Mouse (Mus musculus) liver, embryonic 14.5 days (tissue): ENCODE measurements at regions not wholly inside any gene's neighbourhood (a gene's known extent, or its start where the extent isn't known, plus 50 kb on each side); places are given as distances from the start of the nearest gene placed in this dataset.

Experiments
- ATAC-seq: fragments of 200-750 bp; cut with Nextera tagmentation; 2 replicates; pipeline ENCODE4 v1.8.0; 2017; ENCODE audit warnings: moderate number of reproducible peaks, mild to moderate bottlenecking, moderate library complexity; ENCODE audit not compliant: insufficient read depth
- DNase-seq, 3 experiments: peaks; one replicate each; pipeline ENCODE4 v3.0.0-alpha.2; 2012 to 2013; ENCODE audit warnings: low read depth in 3 of 3, low spot score in 3 of 3
- H3K27ac ChIP-seq: fragments of 300-500 bp; sonication (generic); 2 replicates; pipeline ENCODE4 v1.5.1; 2014; ENCODE audit warnings: moderate library complexity, mild to moderate bottlenecking, control low read depth, inconsistent platforms
- H3K27me3 ChIP-seq: fragments of 300-500 bp; sonication (generic); 2 replicates; pipeline ENCODE4 v1.6.1; 2014; ENCODE audit warnings: mild to moderate bottlenecking, low read length, moderate library complexity; ENCODE audit not compliant: control insufficient read depth, insufficient read depth
- H3K36me3 ChIP-seq: fragments of 300-500 bp; sonication (generic); replicated peaks from 2 replicates; pipeline ENCODE4 v1.6.1; 2014; ENCODE audit warnings: low read depth; ENCODE audit not compliant: control insufficient read depth, insufficient read depth
- H3K4me1 ChIP-seq, 2 experiments: fragments of 200-500 bp in 1 of 2; fragments of 300-500 bp in 1 of 2; sonication (generic) in 1 of 2; replicated peaks; 2 replicates each; pipeline ENCODE4 v1.6.1; 2012 to 2014; ENCODE audit warnings: antibody characterized with exemption in 1 of 2, inconsistent platforms in 1 of 2, low read length in 1 of 2; ENCODE audit not compliant: control insufficient read depth in 2 of 2, insufficient read depth in 2 of 2
- H3K4me2 ChIP-seq: fragments of 300-500 bp; sonication (generic); 2 replicates; pipeline ENCODE4 v1.6.1; 2014; ENCODE audit warnings: low read depth, mild to moderate bottlenecking, control low read depth, moderate library complexity
- H3K4me3 ChIP-seq, 2 experiments: fragments of 200-500 bp in 1 of 2; fragments of 300-500 bp in 1 of 2; sonication (generic) in 1 of 2; 2 replicates each; pipeline ENCODE4 v1.5.1; 2012 to 2014; ENCODE audit warnings: low read depth in 2 of 2, low read length in 2 of 2, mild to moderate bottlenecking in 2 of 2, control low read depth in 1 of 2, inconsistent platforms in 1 of 2, moderate library complexity in 1 of 2; ENCODE audit not compliant: insufficient read depth in 1 of 2
- H3K9ac ChIP-seq: fragments of 300-500 bp; sonication (generic); replicated peaks from 2 replicates; pipeline ENCODE4 v1.6.1; 2014; ENCODE audit warnings: mild to moderate bottlenecking, control low read depth, moderate library complexity
- H3K9me3 ChIP-seq: fragments of 300-500 bp; sonication (generic); 2 replicates; pipeline ENCODE4 v1.6.1; 2016; ENCODE audit warnings: low read length, mixed read lengths; ENCODE audit not compliant: control insufficient read depth
- CTCF ChIP-seq: IDR thresholded peaks from 2 replicates; pipeline ENCODE4 v1.5.1; 2016; ENCODE audit warnings: antibody characterized with exemption, low read depth, control low read depth
- EP300 ChIP-seq: IDR thresholded peaks from 2 replicates; pipeline ENCODE4 v1.6.1; 2016; ENCODE audit warnings: antibody characterized with exemption, low read depth
- WGBS: fragments of 180-500 bp; shearing (Covaris S2); extraction: QIAGEN DNeasy Blood & Tissue Kit; methylation state at CpG from one replicate; pipeline ENCODE4 v1.1.7; 2014; ENCODE audit not compliant: insufficient replicate concordance; 5-methylcytosine and 5-hydroxymethylcytosine counted together

- H3K27me3 ChIP-seq: no peaks in the 10 kb centered on the region
- no peaks in the 10 kb centered on the region for H3K4me1 ChIP-seq
- no peak overlapping the region for H3K27ac ChIP-seq
- H3K9ac ChIP-seq: no peak overlapping the region
- WGBS: 70% methylated on average over 12 of the region's 12 CpGs
- no peak for TF ChIP-seq EP300
- H3K9me3 ChIP-seq: no peaks in the 10 kb centered on the region
- H3K36me3 ChIP-seq: no peaks in the 10 kb centered on the region
- H3K4me3 ChIP-seq: no peak overlapping the region
- H3K4me2 ChIP-seq: no peak overlapping the region
- ATAC-seq (no peak), DNase-seq (no peak)
Observed at GRCm38 (mm10) chr6:109125447-109125846, 297.0 kb downstream of the Edem1 start.

GRCm38 (mm10) chr6:109127203-109127602 is 298.8 kb downstream of the Edem1 start:
- 53% methylated on average over 1 of the region's 1 CpGs for WGBS
- Histone ChIP-seq H3K27me3 (no peaks in the 10 kb centered on the region), H3K36me3 (no peaks in the 10 kb centered on the region), H3K4me2 (no peak overlapping the region), H3K9me3 (no peaks in the 10 kb centered on the region), H3K27ac (no peak overlapping the region), H3K4me1 (no peaks in the 10 kb centered on the region), H3K9ac (no peak overlapping the region), H3K4me3 (no peak overlapping the region)
- TF ChIP-seq EP300: no peak
- no peak for TF ChIP-seq CTCF
- DNase-seq: no peak
- no peak for ATAC-seq

DNA sequence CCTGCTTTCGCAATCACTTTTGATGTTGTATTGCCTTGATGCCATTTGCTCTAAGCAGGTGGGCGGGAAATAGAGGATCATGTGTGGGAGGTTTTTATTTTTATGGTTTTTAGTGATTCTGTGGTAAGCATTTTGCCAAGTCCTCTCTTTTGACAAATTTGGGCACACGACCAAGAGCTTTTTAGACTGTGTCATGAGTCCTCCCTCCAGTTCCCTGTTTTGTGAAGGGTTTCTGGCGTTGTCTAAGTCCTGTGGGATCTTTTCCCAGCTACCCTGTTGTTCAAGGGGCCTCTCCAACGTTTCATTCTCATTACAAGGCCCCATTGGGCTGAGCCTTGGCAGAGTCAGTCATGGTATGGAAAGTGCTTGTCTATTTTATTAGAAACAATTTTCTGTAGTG is 317.7 kb downstream of the Edem1 start:
- Histone ChIP-seq H3K27ac (no peak overlapping the region), H3K36me3 (no peaks in the 10 kb centered on the region), H3K4me2 (no peak overlapping the region), H3K4me1 (no peaks in the 10 kb centered on the region), H3K27me3 (no peaks in the 10 kb centered on the region), H3K4me3 (no peak overlapping the region), H3K9ac (no peak overlapping the region), H3K9me3 (no peaks in the 10 kb centered on the region)
- no peak for DNase-seq
- TF ChIP-seq EP300 (no peak), CTCF (no peak)
- no peak for ATAC-seq
- WGBS: 40% methylated on average over 5 of the region's 5 CpGs

DNA sequence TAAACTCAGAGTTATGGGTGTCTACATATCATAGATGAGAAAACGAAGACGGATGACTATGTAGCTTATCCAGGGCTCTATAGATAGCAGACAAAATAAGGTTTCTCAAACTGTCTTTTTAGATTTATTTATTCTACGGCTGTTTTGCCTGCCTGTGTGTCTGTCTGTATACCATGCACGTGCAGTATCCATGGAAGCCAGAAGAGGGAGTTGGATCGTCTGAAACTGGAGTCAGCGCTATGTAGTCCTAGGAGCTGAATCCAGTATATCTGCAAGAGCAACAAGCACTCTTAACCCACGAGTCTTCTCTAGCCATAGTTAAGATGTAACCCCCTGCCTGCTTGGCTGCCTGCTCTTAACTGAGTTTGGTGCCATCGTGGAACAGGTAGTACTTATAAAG is 320.6 kb downstream of the Edem1 start:
- H3K4me1 ChIP-seq: no peaks in the 10 kb centered on the region
- H3K4me2 ChIP-seq: no peak overlapping the region
- H3K4me3 ChIP-seq: no peak overlapping the region
- H3K9me3 ChIP-seq: no peaks in the 10 kb centered on the region
- ATAC-seq (no peak), DNase-seq (no peak)
- H3K36me3 ChIP-seq: no peaks in the 10 kb centered on the region
- H3K27ac ChIP-seq: no peak overlapping the region
- no peak overlapping the region for H3K9ac ChIP-seq
- WGBS: 60% methylated on average over 8 of the region's 8 CpGs
- TF ChIP-seq CTCF (no peak), EP300 (no peak)
- H3K27me3 ChIP-seq: no peaks in the 10 kb centered on the region

- H3K36me3 ChIP-seq: no peaks in the 10 kb centered on the region
- DNase-seq (peak; percentile 1 to 16 (median 7)), ATAC-seq (no peak)
- H3K4me2 ChIP-seq: no peak overlapping the region
- no peak for TF ChIP-seq EP300
- peak; percentile 74 for TF ChIP-seq CTCF
- no peak overlapping the region for H3K4me3 ChIP-seq
- WGBS: 54% methylated on average over 22 of the region's 22 CpGs
- H3K9me3 ChIP-seq: no peaks in the 10 kb centered on the region
- no peak overlapping the region for H3K27ac ChIP-seq
- H3K27me3 ChIP-seq: no peaks in the 10 kb centered on the region
- no peak overlapping the region for H3K9ac ChIP-seq
- H3K4me1 ChIP-seq: no peaks in the 10 kb centered on the region
Observed at GRCm38 (mm10) chr6:109150023-109150911, 321.8 kb downstream of the Edem1 start.
